Mouse (Mus musculus): ENCODE measurements around the gene Nkx2-3. TPM values are rescaled to one million over a fixed set of nuclear protein-coding genes. Genes with fewer than 3 reads are reported as not detected.

Gene Nkx2-3
- not detected for total RNA-seq (2021)
- long read RNA-seq, experiment 1 = 0 reads
- long read RNA-seq, experiment 2 = 0 reads

DNA sequence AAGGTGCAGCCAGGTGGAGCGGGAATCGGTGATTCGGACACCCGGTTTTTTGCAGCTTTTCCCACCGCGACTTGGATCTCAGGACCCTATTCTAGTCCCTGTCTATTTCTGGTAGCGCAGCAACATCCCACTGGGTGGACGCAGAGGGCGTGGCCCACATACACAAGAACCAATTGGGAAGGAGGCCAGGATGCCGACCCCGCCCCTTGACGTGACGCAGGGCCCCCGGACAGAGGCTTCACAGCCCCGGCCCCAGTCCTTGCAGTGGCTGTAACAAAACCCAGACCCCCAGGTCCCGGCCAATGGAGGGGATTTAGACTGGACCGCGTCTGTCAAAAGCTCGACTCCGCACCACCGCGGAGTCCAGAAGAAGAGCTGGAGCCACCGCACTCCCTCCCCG lies at the start of gene Nkx2-3:
TSS of gene Nkx2-3 (plus strand) at position 275 of the 400 bp plus-strand sequence.
- no peak within 1 kb of the TSS for H3K27ac ChIP-seq
- DNase-seq (ENCODE audit: low spot score in 2 of 2) = no peak
- TF ChIP-seq CTCF (conservative IDR thresholded peaks at IDR 0.05) = no peak
- no peak within 1 kb of the TSS for H3K4me3 ChIP-seq

DNA sequence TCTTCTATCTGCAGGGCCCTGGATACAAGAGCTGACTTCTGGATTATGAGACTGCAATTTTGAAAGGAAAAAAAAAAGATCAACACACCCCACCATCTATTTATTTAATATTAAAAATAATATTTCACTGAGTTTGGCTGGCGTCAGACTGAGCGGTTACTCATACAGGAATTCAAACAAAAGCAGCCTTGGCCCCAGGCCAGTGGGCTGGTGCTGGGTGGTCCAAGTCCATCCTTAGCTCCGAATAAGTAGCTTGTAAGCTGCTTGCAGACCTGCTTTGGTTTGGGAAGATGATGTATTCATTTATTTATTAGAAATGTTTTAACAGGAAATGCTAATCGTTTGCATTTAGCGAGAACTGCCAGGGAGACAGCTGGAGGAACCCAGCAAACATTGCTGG lies 49.0 kb upstream of the Nkx2-3 start:
- TF ChIP-seq CTCF (conservative IDR thresholded peaks at IDR 0.05) = no peak
- Histone ChIP-seq H3K4me3 (no peak overlapping the region), H3K27ac (no peak overlapping the region)
- DNase-seq (ENCODE audit: low spot score in 2 of 2) = no peak

DNA sequence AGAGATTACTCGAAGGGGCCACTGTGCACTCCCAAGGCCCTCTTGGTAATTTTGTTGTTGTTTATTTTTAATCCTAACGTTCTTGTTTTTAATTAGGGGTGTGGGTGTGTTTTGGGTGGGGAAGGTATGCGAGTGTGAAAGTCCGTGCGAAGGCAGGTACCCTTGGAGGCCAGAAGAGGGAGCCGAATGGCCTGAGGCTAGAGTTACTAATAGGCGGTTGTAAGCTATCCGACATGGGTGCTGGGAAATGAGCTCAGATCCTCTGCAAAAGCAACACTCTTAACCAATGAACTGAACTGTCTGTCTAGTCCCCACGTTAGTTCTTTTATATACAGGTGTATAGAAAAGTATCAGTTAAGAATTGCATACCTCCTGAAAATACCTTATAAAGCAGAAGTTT lies 43.8 kb upstream of the Nkx2-3 start:
- TF ChIP-seq CTCF (conservative IDR thresholded peaks at IDR 0.05) = peak; percentile 22; the same call in 1 of the 2 replicates
- no peak overlapping the region for H3K27ac ChIP-seq
- H3K4me3 ChIP-seq = no peak overlapping the region
- DNase-seq (ENCODE audit: low spot score in 2 of 2) = no peak

DNA sequence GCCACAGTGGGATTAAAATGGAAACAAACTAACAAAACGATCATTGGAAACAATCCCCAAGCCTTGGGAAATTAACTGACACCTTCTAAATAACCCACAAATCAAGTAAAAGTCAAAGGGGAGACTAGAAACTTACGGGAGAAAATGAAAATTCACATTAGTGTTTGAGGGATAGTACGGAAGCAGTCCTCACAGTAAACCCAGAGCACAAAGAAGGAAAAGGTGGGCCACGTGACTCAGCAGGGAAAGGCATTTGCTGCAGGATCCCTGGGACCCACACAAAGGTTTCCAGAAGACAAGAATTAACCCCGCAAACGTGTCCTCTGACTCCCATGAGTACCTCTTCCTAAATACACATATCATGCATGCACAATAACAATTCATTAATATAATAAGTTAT lies 43.0 kb upstream of the Nkx2-3 start:
- H3K27ac ChIP-seq = no peak overlapping the region
- DNase-seq (ENCODE audit: low spot score in 2 of 2) = no peak
- no peak overlapping the region for H3K4me3 ChIP-seq
- no peak for TF ChIP-seq CTCF (conservative IDR thresholded peaks at IDR 0.05)

DNA sequence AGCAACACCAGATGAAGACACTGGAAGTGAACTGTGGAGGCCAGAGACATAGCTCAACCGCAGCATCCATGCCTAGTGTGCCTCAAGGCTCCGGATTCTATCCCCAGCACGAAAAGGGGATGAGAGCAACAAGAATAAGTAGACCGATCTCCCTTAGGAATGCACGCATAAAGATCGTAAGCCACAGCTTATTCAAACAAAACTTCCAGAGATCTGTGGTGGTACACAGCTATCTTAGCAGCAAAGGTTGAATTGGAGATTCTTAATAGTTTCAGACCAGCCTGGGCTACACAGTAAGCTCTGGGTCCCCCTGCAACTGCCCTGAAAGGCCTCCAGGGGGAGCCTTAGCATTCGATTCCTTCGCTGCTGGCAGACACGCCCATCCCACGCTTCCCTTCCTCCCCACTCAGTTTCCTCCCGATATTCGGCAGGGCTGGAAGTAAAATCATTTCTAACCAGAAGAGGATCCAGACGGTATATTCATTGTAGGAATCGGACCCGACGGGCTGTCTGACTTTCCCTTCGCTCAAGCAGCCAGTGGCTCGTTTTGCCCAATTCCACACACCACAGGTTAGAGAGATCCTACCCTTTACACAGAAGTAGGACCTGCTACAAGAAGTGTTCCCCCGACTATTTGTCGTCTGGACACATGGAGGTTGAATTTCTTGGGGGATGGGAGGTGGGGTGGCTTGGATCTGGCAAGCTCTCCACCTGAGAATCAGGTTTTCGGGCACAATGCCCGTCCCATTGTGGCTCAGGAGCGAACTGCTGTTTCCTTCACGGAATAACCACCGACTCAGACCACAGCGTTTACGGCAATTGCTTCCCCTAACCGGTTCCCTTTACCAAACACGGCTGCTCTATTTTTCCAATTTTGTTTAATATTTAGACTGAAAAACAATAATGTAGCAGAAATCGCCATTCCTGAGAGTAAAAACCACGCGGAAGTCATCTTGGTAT lies 41.0 kb upstream of the Nkx2-3 start:
- peak; percentile 92 for TF ChIP-seq CTCF (conservative IDR thresholded peaks at IDR 0.05)
- DNase-seq (ENCODE audit: low spot score in 2 of 2) = peak; percentile 50 to 74
- H3K4me3 ChIP-seq = peak overlapping the region; percentile 31; the same call in 1 of the 2 replicates
- H3K27ac ChIP-seq = no peak overlapping the region

DNA sequence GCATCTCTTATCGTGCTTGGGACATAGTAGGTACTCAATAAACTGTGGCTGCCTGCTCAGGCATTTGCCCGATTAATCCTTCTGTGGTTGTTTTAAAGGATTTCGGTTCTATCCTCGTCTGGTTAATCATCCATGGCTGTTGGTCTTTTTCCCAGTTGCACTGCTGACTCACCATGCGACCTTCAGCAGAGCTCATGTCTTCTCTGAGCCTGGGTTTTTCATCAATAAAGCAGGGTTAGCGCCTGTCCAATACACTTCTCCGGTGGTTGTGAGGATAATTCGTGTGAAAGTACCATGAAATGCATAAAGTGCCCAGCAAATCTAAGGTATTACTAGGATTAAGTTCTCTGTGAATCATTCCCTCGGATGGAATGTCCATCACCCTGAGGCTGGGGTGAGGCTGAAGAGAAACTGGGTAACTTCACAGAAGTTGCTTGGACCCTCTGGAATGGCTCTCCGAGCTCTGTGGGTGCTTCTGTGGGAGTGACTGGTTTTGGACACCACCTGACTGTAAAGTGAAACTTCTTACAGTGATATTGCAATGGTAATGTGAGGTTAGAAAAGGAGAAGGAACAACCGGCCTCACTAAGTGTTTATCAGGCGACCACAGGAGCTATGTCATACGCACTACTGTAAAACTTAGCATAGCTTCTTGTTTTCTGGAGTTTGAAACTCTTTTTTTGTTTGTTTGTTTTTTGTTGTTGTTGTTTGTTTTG lies 32.9 kb upstream of the Nkx2-3 start:
- H3K4me3 ChIP-seq = no peak overlapping the region
- TF ChIP-seq CTCF (conservative IDR thresholded peaks at IDR 0.05) = no peak
- DNase-seq (ENCODE audit: low spot score in 2 of 2) = no peak

DNA sequence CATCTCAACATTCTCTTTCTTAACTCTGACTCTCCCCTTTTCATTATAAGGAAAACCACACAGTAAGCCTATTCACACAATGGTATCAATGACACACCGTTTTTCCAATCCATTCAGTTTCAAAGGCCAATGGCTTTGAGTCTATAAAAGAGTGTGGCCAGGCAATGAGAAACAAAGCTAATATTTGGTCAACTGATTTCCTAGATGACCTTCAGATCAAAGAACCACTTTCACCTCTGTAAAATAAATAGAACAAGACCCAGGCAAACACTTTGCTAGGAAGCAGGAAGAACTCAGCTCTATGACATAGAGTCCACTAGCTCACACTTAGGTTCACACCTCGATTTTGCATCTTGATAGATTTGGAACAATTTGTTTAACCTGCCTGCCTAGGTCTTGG lies 30.9 kb upstream of the Nkx2-3 start:
- Histone ChIP-seq H3K4me3 (no peak overlapping the region), H3K27ac (no peak overlapping the region)
- DNase-seq (ENCODE audit: low spot score in 2 of 2) = no peak
- TF ChIP-seq CTCF (conservative IDR thresholded peaks at IDR 0.05) = no peak

More for the DNA sequence above, 32.9 kb upstream of the Nkx2-3 start:
- no peak overlapping the region for H3K27ac ChIP-seq

DNA sequence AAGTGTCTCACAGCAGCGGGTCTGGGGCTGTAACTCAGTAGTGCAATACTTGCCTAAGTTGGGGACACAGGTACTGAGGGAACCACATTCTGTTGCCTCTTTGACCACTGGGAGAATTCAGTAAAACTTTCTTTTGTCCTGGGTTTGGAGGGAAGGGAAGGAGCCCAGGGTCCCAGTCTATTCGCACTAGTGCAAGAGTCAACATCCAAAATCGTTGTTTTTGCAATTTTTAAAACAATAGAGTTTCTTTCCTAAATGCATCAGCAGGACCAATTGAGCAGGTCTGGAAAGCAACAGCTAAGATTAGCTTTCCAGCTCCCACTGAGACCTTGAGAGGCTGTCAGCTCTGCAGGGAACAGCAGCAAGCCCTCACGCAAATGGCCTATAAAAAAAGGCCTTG lies 28.9 kb upstream of the Nkx2-3 start:
- no peak overlapping the region for H3K27ac ChIP-seq
- no peak for TF ChIP-seq CTCF (conservative IDR thresholded peaks at IDR 0.05)
- no peak for DNase-seq (ENCODE audit: low spot score in 2 of 2)
- no peak overlapping the region for H3K4me3 ChIP-seq

DNA sequence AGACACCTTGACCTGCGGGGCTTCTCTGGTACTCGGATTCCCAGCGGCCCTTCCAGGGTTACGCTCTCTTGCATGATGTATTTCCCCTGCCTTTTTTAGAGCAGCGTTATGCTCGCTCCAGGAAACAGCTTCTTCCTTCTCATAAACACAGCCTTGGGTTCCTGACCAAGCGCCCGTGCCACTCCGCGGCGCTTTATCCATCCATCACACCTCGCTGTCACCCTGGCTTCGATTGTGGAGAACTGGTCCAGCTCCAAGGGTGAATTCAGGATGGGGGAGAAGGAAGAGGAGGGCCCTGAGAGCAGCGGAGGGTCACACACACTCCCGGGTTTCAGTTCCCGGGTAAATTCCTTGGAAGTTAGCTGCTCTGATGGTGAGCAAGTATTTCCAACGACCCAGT lies 28.5 kb upstream of the Nkx2-3 start:
- no peak for TF ChIP-seq CTCF (conservative IDR thresholded peaks at IDR 0.05)
- H3K4me3 ChIP-seq = no peak overlapping the region

DNA sequence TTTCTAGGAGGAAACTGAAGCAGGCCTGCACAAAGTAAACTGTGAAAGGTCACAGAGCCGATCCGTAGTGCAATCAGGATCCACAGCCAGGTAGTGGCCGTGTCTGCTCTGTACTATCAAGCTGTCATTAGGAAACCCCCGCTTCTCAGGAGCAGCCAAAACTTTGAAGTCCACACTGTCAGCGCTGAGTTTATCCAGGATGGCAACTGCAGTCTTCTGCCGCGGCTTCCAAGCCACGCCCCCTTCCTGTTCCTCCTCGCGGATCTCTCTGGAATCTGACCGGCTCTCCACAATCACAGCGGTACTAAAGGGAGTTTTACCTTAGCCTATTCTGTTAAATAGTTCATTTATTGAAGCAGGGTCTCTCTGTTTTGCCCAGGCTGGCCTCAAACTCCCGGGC lies 27.3 kb upstream of the Nkx2-3 start:
- H3K4me3 ChIP-seq = no peak overlapping the region
- no peak for TF ChIP-seq CTCF (conservative IDR thresholded peaks at IDR 0.05)
- DNase-seq (ENCODE audit: low spot score in 2 of 2) = no peak
- no peak overlapping the region for H3K27ac ChIP-seq

More for the DNA sequence above, 28.5 kb upstream of the Nkx2-3 start:
- H3K27ac ChIP-seq = no peak overlapping the region
- no peak for DNase-seq (ENCODE audit: low spot score in 2 of 2)

DNA sequence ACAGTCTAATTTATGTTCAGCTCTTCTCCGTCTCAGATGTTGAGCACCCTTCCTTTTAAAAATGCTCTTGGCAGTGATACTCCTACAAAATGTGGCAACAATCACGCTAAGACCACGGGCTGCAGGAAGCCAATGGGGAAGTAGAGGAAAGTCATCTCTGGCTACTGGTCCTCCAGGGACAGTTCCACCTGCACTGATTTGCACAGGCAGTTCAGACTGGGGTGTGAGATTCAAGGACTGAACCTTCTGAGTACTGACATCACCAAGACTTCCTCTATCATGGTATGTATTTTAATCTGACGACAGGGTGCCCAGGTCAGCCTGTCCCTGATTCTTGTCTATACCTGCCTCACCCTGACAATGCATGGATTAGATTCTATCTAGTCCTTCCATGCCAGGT lies 20.1 kb upstream of the Nkx2-3 start:
- no peak overlapping the region for H3K27ac ChIP-seq
- no peak overlapping the region for H3K4me3 ChIP-seq
- TF ChIP-seq CTCF (conservative IDR thresholded peaks at IDR 0.05) = no peak
- no peak for DNase-seq (ENCODE audit: low spot score in 2 of 2)

DNA sequence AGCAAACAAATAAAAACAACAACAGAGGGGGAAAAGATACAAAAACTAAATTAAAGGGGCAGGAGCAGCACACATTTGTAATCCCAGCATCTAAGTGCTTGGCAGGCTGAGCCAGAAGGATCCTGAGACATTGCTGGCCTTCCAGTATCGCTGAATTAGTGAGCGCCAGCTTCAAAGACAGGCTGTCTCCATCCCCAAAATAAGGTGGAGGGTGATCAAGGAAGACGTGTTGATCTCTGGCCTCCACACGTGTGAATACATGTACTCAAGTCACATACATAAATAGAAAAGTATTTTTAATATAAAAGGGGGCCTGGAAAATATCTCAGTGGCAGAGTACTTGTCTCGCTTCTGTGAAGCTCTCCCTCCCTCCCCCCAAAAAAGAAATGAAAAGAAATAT lies 15.1 kb upstream of the Nkx2-3 start:
- no peak for DNase-seq (ENCODE audit: low spot score in 2 of 2)
- Histone ChIP-seq H3K27ac (no peak overlapping the region), H3K4me3 (no peak overlapping the region)
- no peak for TF ChIP-seq CTCF (conservative IDR thresholded peaks at IDR 0.05)

Data from layer of hippocampus, adult 2 months (tissue).